Mouse (Mus musculus) induced T-regulatory cell, adult 2 months (primary cell): ENCODE measurements around the gene Bola1.
"Not testable (repeated sequence)": the region's sequence is repeated elsewhere in the genome, so short reads cannot be mapped to it uniquely, and the experiment has no call there.

Experiments
- DNase-seq: peaks from one replicate; pipeline ENCODE4 v3.0.0-alpha.2; 2012; ENCODE audit warnings: low read depth

Bola1 gene

GRCm38 (mm10) chr3:96247356-96248140 is 28.0 kb upstream of the Bola1 start:
- DNase-seq: peak; percentile 52

GRCm38 (mm10) chr3:96246427-96246856 is 26.9 kb upstream of the Bola1 start, which contains the start of gene Hist2h3c1:
Gene Hist2h3c1 (plus strand): TSS chr3:96246685.
- not testable (repeated sequence) for DNase-seq

GRCm38 (mm10) chr3:96246018-96246417 is 26.5 kb upstream of the Bola1 start:
- DNase-seq: not testable (repeated sequence)

GRCm38 (mm10) chr3:96245003-96245886 is 25.7 kb upstream of the Bola1 start, which contains the start of gene Hist2h2aa1:
Gene Hist2h2aa1 (plus strand): TSS chr3:96245497.
- DNase-seq: peak; percentile 89

- DNase-seq: peak; percentile 35
Measured at GRCm38 (mm10) chr3:96243921-96244572, 24.5 kb upstream of the Bola1 start.

- no peak for DNase-seq
Measured at GRCm38 (mm10) chr3:96240799-96241197, 21.3 kb upstream of the Bola1 start.

GRCm38 (mm10) chr3:96239949-96240798 is 20.7 kb upstream of the Bola1 start, which contains the start of gene Hist2h2aa2:
Gene Hist2h2aa2 (minus strand): TSS chr3:96240276.
- peak; percentile 75 for DNase-seq

- DNase-seq: not testable (repeated sequence)
Measured at GRCm38 (mm10) chr3:96238954-96239793, 19.7 kb upstream of the Bola1 start, which contains the start of gene Hist2h3c2. Gene Hist2h3c2 (minus strand): TSS chr3:96239127.

- peak; percentile 70 for DNase-seq
Measured at GRCm38 (mm10) chr3:96237904-96238511, 18.5 kb upstream of the Bola1 start.

- DNase-seq: peak; percentile 70
Measured at GRCm38 (mm10) chr3:96237335-96237903, 17.9 kb upstream of the Bola1 start.

GRCm38 (mm10) chr3:96236834-96237334 is 17.4 kb upstream of the Bola1 start:
- no peak for DNase-seq

GRCm38 (mm10) chr3:96235836-96236235 is 16.3 kb upstream of the Bola1 start:
- no peak for DNase-seq

- peak; percentile 58 for DNase-seq
Measured at GRCm38 (mm10) chr3:96234914-96235313, 15.4 kb upstream of the Bola1 start.

GRCm38 (mm10) chr3:96231758-96232120 is 12.2 kb upstream of the Bola1 start:
- no peak for DNase-seq

- DNase-seq: no peak
Measured at GRCm38 (mm10) chr3:96230910-96231757, 11.6 kb upstream of the Bola1 start.

GRCm38 (mm10) chr3:96230404-96230803 is 10.9 kb upstream of the Bola1 start:
- no peak for DNase-seq

GRCm38 (mm10) chr3:96228828-96229227 is 9.3 kb upstream of the Bola1 start:
- DNase-seq: no peak
